ENCODE assay signal across 8 mouse cellular contexts in the genomic region with DNA sequence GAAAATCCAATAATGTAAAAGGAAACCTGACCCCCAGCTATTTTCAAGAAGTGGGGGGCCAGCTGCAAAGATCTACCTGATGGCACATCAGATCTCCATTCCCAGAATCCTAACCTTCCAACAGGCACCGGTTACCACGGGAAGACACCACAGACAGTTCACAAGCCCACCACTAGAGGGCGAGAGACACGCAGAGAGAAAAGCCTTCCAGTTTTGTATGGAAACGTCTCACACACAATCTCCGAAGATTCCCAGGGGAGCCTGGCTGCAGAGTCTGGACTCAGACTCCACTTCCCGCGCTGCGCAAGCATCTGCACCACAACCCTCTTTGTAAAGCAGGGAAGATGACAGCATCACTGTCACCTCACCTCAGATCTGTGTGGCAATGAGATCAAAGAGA. TPM values are rescaled to one million over a fixed set of nuclear protein-coding genes. Genes with fewer than 3 reads are reported as not detected.
DNase-seq lines count a peak whose midpoint lies in the region; TF ChIP-seq lines count a peak whose summit lies in the region.

No protein-coding gene starts in this region.

- intact Hi-C loops in gastrocnemius, postnatal 14 days (cut with DNase I; ENCODE audit: low total_unique reads): loop anchor here (5.0 kb wide), 1 partner anchor 38 kb away; no protein-coding TSS in a partner anchor
- intact Hi-C loops in left cerebral cortex, adult 2 months (cut with DNase I): loop anchor here (5.0 kb wide), 1 partner anchor 58 kb away; the partner anchor contains the start of gene Ripply3

- peak; percentile 88 for DNase-seq in adrenal gland, adult 18-20 months (ENCODE audit: low spot score in 2 of 2)
- peak; percentile 96 for DNase-seq in embryo, embryonic 10.5 days (ENCODE audit: low spot score)
- DNase-seq in gastrocnemius, postnatal 14 days: peak; percentile 88
- peak; percentile 84 for DNase-seq in induced T-regulatory cell, adult 2 months (ENCODE audit: low read depth)
- DNase-seq in left cerebral cortex, adult 2 months (ENCODE audit: extremely low spot score in 1 of 2, low spot score in 2 of 2): peak; percentile 85 to 91
- DNase-seq in right cerebral cortex, adult 2 months (ENCODE audit: low spot score in 2 of 2): peak; percentile 93 to 96
- DNase-seq in urinary bladder, postnatal 25 days (ENCODE audit: low spot score): peak; percentile 87

- peaks cover 9% of the 10 kb centered on the region for H3K4me1 ChIP-seq in megakaryocyte, embryonic 14.5 days

- H3K27ac ChIP-seq in left cerebral cortex, adult 2 months: no peak overlapping the region

- no peak overlapping the region for H3K4me3 ChIP-seq in left cerebral cortex, adult 2 months
- peak overlapping the region; percentile 68 for H3K4me3 ChIP-seq in megakaryocyte, embryonic 14.5 days (replicated peaks)

- H3K36me3 ChIP-seq in megakaryocyte, embryonic 14.5 days (replicated peaks; ENCODE audit: low read length): peaks cover 27% of the 10 kb centered on the region

- H3K27me3 ChIP-seq in megakaryocyte, embryonic 14.5 days (replicated peaks): peaks cover 2% of the 10 kb centered on the region

- TF ChIP-seq CTCF in left cerebral cortex, adult 2 months (IDR thresholded peaks at IDR 0.05): peak; percentile 98

- peaks cover 11% of the 10 kb centered on the region for H3K9me3 ChIP-seq in megakaryocyte, embryonic 14.5 days

RNA-seq across cellular contexts. Expression of gene Hlcs, which starts 43.7 kb away (rescaled TPM):
- total RNA-seq in adrenal gland, adult 18-20 months (2021): 10 to 100 TPM; 14.8 to 16.5 TPM
- 1 to 10 TPM; 5.8 to 6.6 TPM for total RNA-seq in gastrocnemius, postnatal 14 days (2021)
- total RNA-seq in left cerebral cortex, adult 2 months (2021): 10 to 100 TPM; 16.6 to 17.4 TPM
- 1.6 and 1.8 TPM in 2 replicates for polyA plus RNA-seq in megakaryocyte, embryonic 14.5 days (2012; ENCODE audit: insufficient read depth, low replicate concordance)

RNA-seq across cellular contexts. Expression of gene Ripply3, which starts 58.6 kb away (rescaled TPM):
- total RNA-seq in adrenal gland, adult 18-20 months (2021): 1 to 10 TPM; 5.1 to 5.3 TPM
- 1 to 10 TPM; 1.8 to 2.0 TPM for total RNA-seq in gastrocnemius, postnatal 14 days (2021)
- under 1 TPM; 0.29 to 0.51 TPM for total RNA-seq in left cerebral cortex, adult 2 months (2021)
- polyA plus RNA-seq in megakaryocyte, embryonic 14.5 days (2012; ENCODE audit: insufficient read depth, low replicate concordance): not detected in 2 replicates
